Mouse (Mus musculus) colon, adult 2 months (tissue): ENCODE results near the gene Fam180a. TPM values are rescaled to one million over a fixed set of nuclear protein-coding genes. Genes with fewer than 3 reads are reported as not detected.

Experiments
- polyA plus RNA-seq: library from polyadenylated mRNA; depleted of rRNA; stranded (reverse); fragments of >200 nt; gene quantifications from 2 replicates; pipeline ENCODE4 v1.2.3, GENCODE M21; 2012; rRNA removed

Fam180a gene
- polyA plus RNA-seq: 0.17 and 0.28 TPM in 2 replicates

GRCm38 (mm10) chr6:35326111-35326515, at the start of gene Fam180a:
Gene Fam180a, minus strand, starts transcription at chr6:35326141.

GRCm38 (mm10) chr6:35308037-35308436, 17.9 kb downstream of the Fam180a start, which contains the start of gene Slc13a4:
Gene Slc13a4, minus strand, starts transcription at chr6:35308131.

Other genes starting within 250 kb of the Fam180a start
- 5.2 and 5.7 TPM in 2 replicates for gene Cnot4, start 192.4 kb downstream of the Fam180a start, polyA plus RNA-seq
- 7.2 and 9.0 TPM in 2 replicates for gene Nup205, start 148.7 kb downstream of the Fam180a start, polyA plus RNA-seq
- 0.08 TPM in 1 of 2 replicates, not detected in the other for gene Slc13a4, start 18.0 kb downstream of the Fam180a start, polyA plus RNA-seq
- gene Mtpn, start 213.7 kb upstream of the Fam180a start, polyA plus RNA-seq: 122 and 142 TPM in 2 replicates